Mouse (Mus musculus): ENCODE measurements around the gene Zranb1. TPM values are rescaled to one million over a fixed set of nuclear protein-coding genes. Genes with fewer than 3 reads are reported as not detected.

The Zranb1 gene
- polyA plus RNA-seq (2016; fragmentation: Nextera tagmentation; extraction: Ambion mirVana): 9.0 and 9.2 TPM in 2 replicates

- Histone ChIP-seq H3K9me3 (replicated peaks) (no peaks in the 10 kb centered on the region), H3K4me1 (peaks cover 28% of the 10 kb centered on the region), H3K27ac (peak within 1 kb of the TSS; percentile 99), H3K4me2 (peak within 1 kb of the TSS; percentile 85), H3K27me3 (replicated peaks) (no peaks in the 10 kb centered on the region), H3K9ac (peak within 1 kb of the TSS; percentile 100), H3K36me3 (no peaks in the 10 kb centered on the region), H3K4me3 (peak within 1 kb of the TSS; percentile 99)
- peak; percentile 98 for ATAC-seq
- under 1% methylated on average over 68 of the region's 93 CpGs for WGBS (ENCODE audit: insufficient replicate concordance)
Measured at GRCm38 (mm10) chr7:132930850-132931559, at the start of gene Zranb1. Gene Zranb1 (plus strand): TSS chr7:132931142.

GRCm38 (mm10) chr7:132882343-132882742, 48.6 kb upstream of the Zranb1 start:
- Histone ChIP-seq H3K27me3 (replicated peaks) (no peaks in the 10 kb centered on the region), H3K27ac (no peak overlapping the region), H3K9ac (no peak overlapping the region), H3K4me3 (no peak overlapping the region), H3K4me1 (peaks cover 6% of the 10 kb centered on the region; the same call in 1 of the 2 replicates), H3K36me3 (peaks cover 82% of the 10 kb centered on the region), H3K9me3 (replicated peaks) (no peaks in the 10 kb centered on the region), H3K4me2 (no peak overlapping the region)
- 56% methylated on average over 2 of the region's 2 CpGs for WGBS (ENCODE audit: insufficient replicate concordance)
- ATAC-seq: no peak

- peaks cover 18% of the 10 kb centered on the region for H3K4me1 ChIP-seq
- H3K9ac ChIP-seq: no peak overlapping the region
- H3K36me3 ChIP-seq: peaks cover 66% of the 10 kb centered on the region
- ATAC-seq: no peak
- no peak overlapping the region for H3K4me3 ChIP-seq
- no peaks in the 10 kb centered on the region for H3K27me3 ChIP-seq (replicated peaks)
- no peak overlapping the region for H3K4me2 ChIP-seq
- no peak overlapping the region for H3K27ac ChIP-seq
- WGBS (ENCODE audit: insufficient replicate concordance): 86% methylated on average over 7 of the region's 7 CpGs
- H3K9me3 ChIP-seq (replicated peaks): no peaks in the 10 kb centered on the region
Measured at GRCm38 (mm10) chr7:132884031-132884430, 46.9 kb upstream of the Zranb1 start.

- H3K9me3 ChIP-seq (replicated peaks): no peaks in the 10 kb centered on the region
- 57% methylated on average over 7 of the region's 7 CpGs for WGBS (ENCODE audit: insufficient replicate concordance)
- H3K36me3 ChIP-seq: peaks cover 35% of the 10 kb centered on the region
- no peak overlapping the region for H3K27ac ChIP-seq
- no peak overlapping the region for H3K4me3 ChIP-seq
- no peaks in the 10 kb centered on the region for H3K27me3 ChIP-seq (replicated peaks)
- no peak overlapping the region for H3K9ac ChIP-seq
- H3K4me1 ChIP-seq: peaks cover 18% of the 10 kb centered on the region
- no peak for ATAC-seq
- H3K4me2 ChIP-seq: no peak overlapping the region
Measured at GRCm38 (mm10) chr7:132887019-132887804, 43.7 kb upstream of the Zranb1 start.

- no peaks in the 10 kb centered on the region for H3K9me3 ChIP-seq (replicated peaks)
- no peak overlapping the region for H3K4me2 ChIP-seq
- H3K9ac ChIP-seq: no peak overlapping the region
- H3K4me3 ChIP-seq: no peak overlapping the region
- no peak overlapping the region for H3K27ac ChIP-seq
- peaks cover 26% of the 10 kb centered on the region for H3K36me3 ChIP-seq
- no peak for ATAC-seq
- 28% methylated on average over 3 of the region's 3 CpGs for WGBS (ENCODE audit: insufficient replicate concordance)
- H3K4me1 ChIP-seq: peaks cover 18% of the 10 kb centered on the region
- H3K27me3 ChIP-seq (replicated peaks): no peaks in the 10 kb centered on the region
Measured at GRCm38 (mm10) chr7:132888052-132888451, 42.9 kb upstream of the Zranb1 start.

GRCm38 (mm10) chr7:132888518-132889249, 42.3 kb upstream of the Zranb1 start:
- no peak overlapping the region for H3K9ac ChIP-seq
- H3K27me3 ChIP-seq (replicated peaks): no peaks in the 10 kb centered on the region
- H3K9me3 ChIP-seq (replicated peaks): no peaks in the 10 kb centered on the region
- H3K4me3 ChIP-seq: no peak overlapping the region
- 41% methylated on average over 4 of the region's 4 CpGs for WGBS (ENCODE audit: insufficient replicate concordance)
- peaks cover 20% of the 10 kb centered on the region for H3K36me3 ChIP-seq
- H3K27ac ChIP-seq: no peak overlapping the region
- no peak overlapping the region for H3K4me2 ChIP-seq
- H3K4me1 ChIP-seq: peaks cover 18% of the 10 kb centered on the region
- no peak; the same call in 1 of the 2 replicates for ATAC-seq

GRCm38 (mm10) chr7:132889691-132890090, 41.3 kb upstream of the Zranb1 start:
- Histone ChIP-seq H3K27ac (no peak overlapping the region), H3K36me3 (peaks cover 10% of the 10 kb centered on the region), H3K4me3 (no peak overlapping the region), H3K4me2 (no peak overlapping the region), H3K9ac (no peak overlapping the region), H3K9me3 (replicated peaks) (no peaks in the 10 kb centered on the region), H3K4me1 (peaks cover 18% of the 10 kb centered on the region), H3K27me3 (replicated peaks) (no peaks in the 10 kb centered on the region)
- WGBS (ENCODE audit: insufficient replicate concordance): 82% methylated on average over 8 of the region's 8 CpGs
- no peak for ATAC-seq

GRCm38 (mm10) chr7:132890201-132890600, 40.7 kb upstream of the Zranb1 start:
- no peak for ATAC-seq
- WGBS (ENCODE audit: insufficient replicate concordance): 75% methylated on average over 5 of the region's 5 CpGs
- H3K4me2 ChIP-seq: no peak overlapping the region

GRCm38 (mm10) chr7:132891561-132892310, 39.2 kb upstream of the Zranb1 start:
- Histone ChIP-seq H3K9me3 (replicated peaks) (no peaks in the 10 kb centered on the region), H3K4me3 (no peak overlapping the region), H3K36me3 (no peaks in the 10 kb centered on the region), H3K4me2 (no peak overlapping the region), H3K4me1 (peaks cover 18% of the 10 kb centered on the region), H3K9ac (no peak overlapping the region), H3K27me3 (replicated peaks) (no peaks in the 10 kb centered on the region), H3K27ac (no peak overlapping the region)
- WGBS (ENCODE audit: insufficient replicate concordance): 76% methylated on average over 5 of the region's 5 CpGs
- ATAC-seq: no peak

More at GRCm38 (mm10) chr7:132890201-132890600, 40.7 kb upstream of the Zranb1 start:
- Histone ChIP-seq H3K4me3 (no peak overlapping the region), H3K27ac (no peak overlapping the region), H3K4me1 (peaks cover 18% of the 10 kb centered on the region), H3K36me3 (peaks cover 6% of the 10 kb centered on the region), H3K9me3 (replicated peaks) (no peaks in the 10 kb centered on the region), H3K9ac (no peak overlapping the region), H3K27me3 (replicated peaks) (no peaks in the 10 kb centered on the region)

GRCm38 (mm10) chr7:132892311-132892661, 38.7 kb upstream of the Zranb1 start:
- 40% methylated on average over 4 of the region's 4 CpGs for WGBS (ENCODE audit: insufficient replicate concordance)
- Histone ChIP-seq H3K27ac (no peak overlapping the region), H3K4me1 (peaks cover 13% of the 10 kb centered on the region), H3K9me3 (replicated peaks) (no peaks in the 10 kb centered on the region), H3K36me3 (no peaks in the 10 kb centered on the region), H3K27me3 (replicated peaks) (no peaks in the 10 kb centered on the region), H3K4me3 (no peak overlapping the region), H3K4me2 (no peak overlapping the region), H3K9ac (no peak overlapping the region)
- ATAC-seq: no peak

GRCm38 (mm10) chr7:132892806-132893205, 38.1 kb upstream of the Zranb1 start:
- Histone ChIP-seq H3K36me3 (no peaks in the 10 kb centered on the region), H3K9ac (no peak overlapping the region), H3K4me1 (peaks cover 8% of the 10 kb centered on the region), H3K27me3 (replicated peaks) (no peaks in the 10 kb centered on the region), H3K27ac (no peak overlapping the region), H3K4me3 (no peak overlapping the region), H3K9me3 (replicated peaks) (no peaks in the 10 kb centered on the region), H3K4me2 (no peak overlapping the region)
- 69% methylated on average over 7 of the region's 7 CpGs for WGBS (ENCODE audit: insufficient replicate concordance)
- no peak for ATAC-seq
